Mouse (Mus musculus) left cerebral cortex, postnatal 36 days (tissue): ENCODE data around the gene Acmsd. TPM values are rescaled to one million over a fixed set of nuclear protein-coding genes. Genes with fewer than 3 reads are reported as not detected.
"Not testable (repeated sequence)": the region's sequence is repeated elsewhere in the genome, so short reads cannot be mapped to it uniquely, and the experiment has no call there.

Experiments used
- DNase-seq, 2 experiments: peaks; one replicate each; pipeline ENCODE4 v3.0.0; 2021 to 2022; ENCODE audit warnings: low spot score in 2 of 2, mixed read lengths in 1 of 2
- intact Hi-C: fragments of 180-260 bp; cut with DNase I; formaldehyde crosslinking; loops from one replicate; pipeline ENCODE4 v1.15.1; 2025
- total RNA-seq, 2 experiments: library from RNA; stranded (reverse); gene quantifications; 2 replicates each; pipeline ENCODE4 v1.2.3; 2021

Acmsd gene
- total RNA-seq, result not detected

- intact Hi-C loops, result no loop called here
- DNase-seq, result no peak
These were observed at the start of gene Acmsd for GRCm38 (mm10) chr1:127729096-127729495. Gene Acmsd, plus strand, starts transcription at chr1:127729413.

GRCm38 (mm10) chr1:127679498-127680133 is 49.6 kb upstream of the Acmsd start, which contains the start of gene Tmem163:
Gene Tmem163, minus strand, starts transcription at chr1:127679548.
- peak in 1 of 2 experiments; percentile 9 for DNase-seq
- intact Hi-C loops, result loop anchor here (5.0 kb wide), 1 partner anchor 177 kb away; no protein-coding TSS in a partner anchor

- intact Hi-C loops, result loop anchor here (5.0 kb wide), 1 partner anchor 71 kb away; no protein-coding TSS in a partner anchor
- no peak for DNase-seq
These were observed 32.7 kb upstream of the Acmsd start for GRCm38 (mm10) chr1:127696533-127696932.

GRCm38 (mm10) chr1:127702187-127702586 is 27.0 kb upstream of the Acmsd start:
- intact Hi-C loops, result no loop called here
- DNase-seq, result no peak

GRCm38 (mm10) chr1:127706269-127706668 is 22.9 kb upstream of the Acmsd start:
- intact Hi-C loops, result no loop called here

GRCm38 (mm10) chr1:127716441-127716840 is 12.8 kb upstream of the Acmsd start:
- intact Hi-C loops, result no loop called here
- DNase-seq, result no peak

More at GRCm38 (mm10) chr1:127706269-127706668, 22.9 kb upstream of the Acmsd start:
- DNase-seq, result no peak

GRCm38 (mm10) chr1:127718290-127718689 is 10.9 kb upstream of the Acmsd start:
- intact Hi-C loops, result no loop called here

GRCm38 (mm10) chr1:127723596-127723995 is 5.6 kb upstream of the Acmsd start:
- intact Hi-C loops, result no loop called here
- no peak for DNase-seq

More at GRCm38 (mm10) chr1:127718290-127718689, 10.9 kb upstream of the Acmsd start:
- no peak for DNase-seq

GRCm38 (mm10) chr1:127731086-127731485 is 1.9 kb downstream of the Acmsd start:
- no peak for DNase-seq
- intact Hi-C loops, result no loop called here

- intact Hi-C loops, result no loop called here
These were observed 3.2 kb downstream of the Acmsd start for GRCm38 (mm10) chr1:127732435-127732834.

GRCm38 (mm10) chr1:127732841-127733240 is 3.6 kb downstream of the Acmsd start:
- DNase-seq, result no peak
- intact Hi-C loops, result no loop called here

More at GRCm38 (mm10) chr1:127732435-127732834, 3.2 kb downstream of the Acmsd start:
- DNase-seq, result no peak

GRCm38 (mm10) chr1:127735356-127735755 is 6.1 kb downstream of the Acmsd start:
- DNase-seq, result no peak
- intact Hi-C loops, result no loop called here

GRCm38 (mm10) chr1:127750401-127751102 is 21.3 kb downstream of the Acmsd start:
- DNase-seq, result no peak
- intact Hi-C loops, result no loop called here

GRCm38 (mm10) chr1:127755806-127756205 is 26.6 kb downstream of the Acmsd start:
- DNase-seq, result no peak

GRCm38 (mm10) chr1:127756331-127757163 is 27.3 kb downstream of the Acmsd start:
- intact Hi-C loops, result no loop called here
- DNase-seq, result no peak

More at GRCm38 (mm10) chr1:127755806-127756205, 26.6 kb downstream of the Acmsd start:
- intact Hi-C loops, result no loop called here

- intact Hi-C loops, DNase-seq: not testable (repeated sequence)
These were observed 27.9 kb downstream of the Acmsd start for GRCm38 (mm10) chr1:127757164-127757545.

- intact Hi-C loops, result loop anchor here (1.0 to 5.0 kb wide), 2 partner anchors 68 to 265 kb away; no protein-coding TSS in a partner anchor
- no peak for DNase-seq
These were observed 36.3 kb downstream of the Acmsd start for GRCm38 (mm10) chr1:127765468-127765867.

- intact Hi-C loops, result loop anchor here (5.0 kb wide), 1 partner anchor 69 kb away; no protein-coding TSS in a partner anchor
- DNase-seq, result no peak
These were observed 37.5 kb downstream of the Acmsd start for GRCm38 (mm10) chr1:127766741-127767140.

- intact Hi-C loops, result loop anchor here (10.0 kb wide), 2 partner anchors 92 to 332 kb away; partner anchors contain the start of genes R3hdm1, Rab3gap1 and Zranb3
These were observed 44.1 kb downstream of the Acmsd start for GRCm38 (mm10) chr1:127773198-127773802.

More at GRCm38 (mm10) chr1:127773198-127773802, 44.1 kb downstream of the Acmsd start:
- no peak for DNase-seq
